Mouse (Mus musculus): Measurements from ENCODE around the gene Rnase11. TPM values are rescaled to one million over a fixed set of nuclear protein-coding genes. Genes with fewer than 3 reads are reported as not detected.
A peak's percentile ranks its signal among the peaks of the same experiment; 100 is the strongest.

Gene Rnase11
- total and polyA plus RNA-seq, 3 experiments, result not detected

- Histone ChIP-seq H3K36me3 (ENCODE audit: control insufficient read depth in 1 of 2, insufficient read depth in 2 of 2, low read length in 2 of 2) (peaks cover 0 to 2% of the 10 kb centered on the region in 2 experiments; a peak in 2 of 4 replicates), H3K79me2 (ENCODE audit: control insufficient read depth, insufficient read depth, low read length, poor library complexity) (no peaks in the 10 kb centered on the region), H3K4me3 (ENCODE audit: control insufficient read depth in 1 of 2, insufficient read depth in 1 of 2, low read depth in 2 of 2, low read length in 2 of 2) (peak overlapping the region; percentile 55 to 83), H3K4me1 (ENCODE audit: control insufficient read depth in 1 of 2, insufficient read depth in 2 of 2, low read length in 2 of 2) (peaks cover 0 to 7% of the 10 kb centered on the region in 2 experiments; a peak in 2 of 4 replicates), H3K27ac (ENCODE audit: control insufficient read depth, low read depth, low read length) (peak overlapping the region; percentile 28; the same call in 1 of the 2 replicates), H3K27me3 (ENCODE audit: control insufficient read depth in 1 of 2, insufficient read depth in 2 of 2, low read length in 2 of 2) (no peaks in the 10 kb centered on the region), H3K9ac (ENCODE audit: control insufficient read depth, low read depth, low read length, poor library complexity, severe bottlenecking) (peak overlapping the region; percentile 67), H3K9me3 (replicated peaks; ENCODE audit: insufficient read depth, low read length) (no peaks in the 10 kb centered on the region)
- DNase-seq (ENCODE audit: low read depth, low spot score), result peak; percentile 90
- TF ChIP-seq TBP (IDR thresholded peaks at IDR 0.05; ENCODE audit: low read depth, low read length) (peak; percentile 99), MAFK (IDR thresholded peaks at IDR 0.05; ENCODE audit: borderline replicate concordance, low read depth, low read length) (no peak)
Measured at GRCm38 (mm10) chr14:51088166-51088969, 38.4 kb upstream of the Rnase11 start.

GRCm38 (mm10) chr14:51087762-51088161 lies 37.8 kb upstream of the Rnase11 start:
- H3K4me3 ChIP-seq (ENCODE audit: control insufficient read depth in 1 of 2, insufficient read depth in 1 of 2, low read depth in 2 of 2, low read length in 2 of 2), result peak overlapping the region; percentile 55 to 83
- TF ChIP-seq MEF2A (IDR thresholded peaks at IDR 0.05; ENCODE audit: extremely low read depth, insufficient replicate concordance, low read depth, low read length, poor library complexity, severe bottlenecking) (no peak), MAZ (IDR thresholded peaks at IDR 0.05; ENCODE audit: low read depth, low read length) (no peak), BHLHE40 (IDR thresholded peaks at IDR 0.05; ENCODE audit: borderline replicate concordance, low read depth, low read length) (no peak), JUND (IDR thresholded peaks at IDR 0.05; ENCODE audit: low read depth, low read length) (no peak), MAX (IDR thresholded peaks at IDR 0.05; ENCODE audit: low read length) (no peak)
- H3K4me1 ChIP-seq (ENCODE audit: control insufficient read depth in 1 of 2, insufficient read depth in 2 of 2, low read length in 2 of 2), result peaks cover 0 to 7% of the 10 kb centered on the region in 2 experiments; a peak in 2 of 4 replicates
- no peaks in the 10 kb centered on the region for H3K9me3 ChIP-seq (replicated peaks; ENCODE audit: insufficient read depth, low read length)
- peaks cover 0 to 2% of the 10 kb centered on the region in 2 experiments; a peak in 2 of 4 replicates for H3K36me3 ChIP-seq (ENCODE audit: control insufficient read depth in 1 of 2, insufficient read depth in 2 of 2, low read length in 2 of 2)
- no peak overlapping the region for H3K27ac ChIP-seq (ENCODE audit: control insufficient read depth, low read depth, low read length)
- H3K27me3 ChIP-seq (ENCODE audit: control insufficient read depth in 1 of 2, insufficient read depth in 2 of 2, low read length in 2 of 2), result no peaks in the 10 kb centered on the region
- DNase-seq (ENCODE audit: low read depth, low spot score), result peak; percentile 66
- peak overlapping the region; percentile 67 for H3K9ac ChIP-seq (ENCODE audit: control insufficient read depth, low read depth, low read length, poor library complexity, severe bottlenecking)
- no peaks in the 10 kb centered on the region for H3K79me2 ChIP-seq (ENCODE audit: control insufficient read depth, insufficient read depth, low read length, poor library complexity)

- Histone ChIP-seq H3K27me3 (ENCODE audit: control insufficient read depth in 1 of 2, insufficient read depth in 2 of 2, low read length in 2 of 2) (no peaks in the 10 kb centered on the region), H3K36me3 (ENCODE audit: control insufficient read depth in 1 of 2, insufficient read depth in 2 of 2, low read length in 2 of 2) (peaks cover 0 to 2% of the 10 kb centered on the region in 2 experiments; a peak in 1 of 4 replicates), H3K4me1 (ENCODE audit: control insufficient read depth in 1 of 2, insufficient read depth in 2 of 2, low read length in 2 of 2) (peaks cover 0 to 7% of the 10 kb centered on the region in 2 experiments; a peak in 2 of 4 replicates), H3K9ac (ENCODE audit: control insufficient read depth, low read depth, low read length, poor library complexity, severe bottlenecking) (no peak overlapping the region), H3K4me3 (ENCODE audit: control insufficient read depth in 1 of 2, insufficient read depth in 1 of 2, low read depth in 2 of 2, low read length in 2 of 2) (peak overlapping the region in 1 of 2 experiments; percentile 65; a peak in 2 of 4 replicates), H3K9me3 (replicated peaks; ENCODE audit: insufficient read depth, low read length) (no peaks in the 10 kb centered on the region), H3K27ac (ENCODE audit: control insufficient read depth, low read depth, low read length) (no peak overlapping the region), H3K79me2 (ENCODE audit: control insufficient read depth, insufficient read depth, low read length, poor library complexity) (no peaks in the 10 kb centered on the region)
- TF ChIP-seq TCF12 (IDR thresholded peaks at IDR 0.05; ENCODE audit: low read depth, low read length) (no peak), MYC (IDR thresholded peaks at IDR 0.05; ENCODE audit: low read depth, low read length) (no peak), TBP (IDR thresholded peaks at IDR 0.05; ENCODE audit: low read depth, low read length) (peak; percentile 70), EP300 (IDR thresholded peaks at IDR 0.05; ENCODE audit: low read depth in 1 of 2, low read length in 2 of 2) (no peak), NELFE (IDR thresholded peaks at IDR 0.05; ENCODE audit: low read depth, low read length) (no peak)
- DNase-seq (ENCODE audit: low read depth, low spot score), result peak; percentile 70
Measured at GRCm38 (mm10) chr14:51085911-51086310, 35.9 kb upstream of the Rnase11 start.

All from MEL (cell line).